Comparison of ENCODE assay signal across 14 mouse cellular contexts in genomic region chr7:73519060-73519796, GRCm38 (mm10). TPM values are rescaled to one million over a fixed set of nuclear protein-coding genes. Genes with fewer than 3 reads are reported as not detected.
DNase-seq lines count a peak whose midpoint lies in the region; ATAC-seq and TF ChIP-seq lines count a peak whose summit lies in the region.
"Had no signal": no experiment of that assay in that cellular context is flagged by ENCODE, and none has a peak within 500 bp of the region (broad histone marks: within the 10 kb centered on the region; RNA-seq: fewer than 3 reads in every experiment).

No protein-coding gene starts in this region.

- no peak for TF ChIP-seq CTCF in layer of hippocampus, adult 2 months (conservative IDR thresholded peaks at IDR 0.05)
- TF ChIP-seq CTCF in ES-Bruce4 (IDR thresholded peaks at IDR 0.05; ENCODE audit: low read depth, low read length), result no peak
- no peak for TF ChIP-seq CTCF in hindbrain, postnatal 0 days (IDR thresholded peaks at IDR 0.05; ENCODE audit: low read depth)

- H3K4me3 ChIP-seq in embryonic facial prominence, embryonic 12.5 days, result no peak overlapping the region
- H3K4me3 ChIP-seq in embryonic facial prominence, embryonic 10.5 days, result no peak overlapping the region
- no peak overlapping the region for H3K4me3 ChIP-seq in layer of hippocampus, adult 2 months
- H3K4me3 ChIP-seq in ES-Bruce4 (ENCODE audit: low read depth, low read length), result peak overlapping the region; percentile 82
- no peak overlapping the region for H3K4me3 ChIP-seq in liver, embryonic 16.5 days (ENCODE audit: low read depth, low read length)
- H3K4me3 ChIP-seq in hindbrain, postnatal 0 days (ENCODE audit: low read length), result no peak overlapping the region
- H3K4me3 ChIP-seq: heart, embryonic 15.5 days; midbrain, embryonic 13.5 days had no signal

- 0 out of 2 replicates have a peak overlapping the region, but pooled peaks have one; percentile 3 for H3K9ac ChIP-seq in embryonic facial prominence, embryonic 12.5 days
- H3K9ac ChIP-seq in ES-Bruce4 (ENCODE audit: low read depth, poor library complexity, severe bottlenecking), result peak overlapping the region; percentile 44
- no peak overlapping the region for H3K9ac ChIP-seq in liver, embryonic 16.5 days (ENCODE audit: low read depth, low read length)
- no peak overlapping the region for H3K9ac ChIP-seq in hindbrain, postnatal 0 days (replicated peaks; ENCODE audit: low read length)
- H3K9ac ChIP-seq: heart, embryonic 15.5 days; lung, embryonic 14.5 days; midbrain, embryonic 13.5 days had no signal

- H3K27me3 ChIP-seq in embryonic facial prominence, embryonic 12.5 days, result no peaks in the 10 kb centered on the region
- H3K27me3 ChIP-seq in embryonic facial prominence, embryonic 10.5 days (replicated peaks; ENCODE audit: low read depth, poor library complexity, severe bottlenecking), result no peaks in the 10 kb centered on the region
- H3K27me3 ChIP-seq in ES-Bruce4 (ENCODE audit: control insufficient read depth, insufficient read depth, low read length, poor library complexity, severe bottlenecking), result no peaks in the 10 kb centered on the region
- H3K27me3 ChIP-seq in liver, embryonic 16.5 days (ENCODE audit: control insufficient read depth, insufficient read depth, low read depth, low read length), result no peaks in the 10 kb centered on the region
- no peaks in the 10 kb centered on the region for H3K27me3 ChIP-seq in hindbrain, postnatal 0 days (ENCODE audit: insufficient read depth, low read length)
- H3K27me3 ChIP-seq: heart, embryonic 15.5 days; midbrain, embryonic 13.5 days had no signal

- H3K4me2 ChIP-seq in embryonic facial prominence, embryonic 12.5 days (replicated peaks), result no peak overlapping the region
- no peak overlapping the region for H3K4me2 ChIP-seq in liver, embryonic 16.5 days (ENCODE audit: low read depth, low read length)
- no peak overlapping the region for H3K4me2 ChIP-seq in hindbrain, postnatal 0 days (ENCODE audit: low read depth, low read length)
- H3K4me2 ChIP-seq: heart, embryonic 15.5 days; lung, embryonic 14.5 days; midbrain, embryonic 13.5 days had no signal

- 0 out of 2 replicates have a peak overlapping the region, but pooled peaks have one; percentile 11 for H3K27ac ChIP-seq in embryonic facial prominence, embryonic 12.5 days
- H3K27ac ChIP-seq in embryonic facial prominence, embryonic 10.5 days (replicated peaks), result no peak overlapping the region
- peak overlapping the region; percentile 0; the same call in 1 of the 2 replicates for H3K27ac ChIP-seq in layer of hippocampus, adult 2 months
- H3K27ac ChIP-seq in ES-Bruce4 (ENCODE audit: insufficient read depth, low read length), result peak overlapping the region; percentile 63
- peak overlapping the region; percentile 35; the same call in 1 of the 2 replicates for H3K27ac ChIP-seq in liver, embryonic 16.5 days (ENCODE audit: low read length)
- H3K27ac ChIP-seq in hindbrain, postnatal 0 days, result no peak overlapping the region
- H3K27ac ChIP-seq: heart, embryonic 15.5 days had no signal

- no peak for ATAC-seq in embryonic facial prominence, embryonic 12.5 days (ENCODE audit: insufficient number of reproducible peaks, insufficient read depth, low FRiP score, low TSS enrichment)
- no peak for ATAC-seq in liver, embryonic 16.5 days (ENCODE audit: low read depth)
- no peak for ATAC-seq in hindbrain, postnatal 0 days
- ATAC-seq: hindbrain, embryonic 16.5 days; midbrain, embryonic 13.5 days had no signal

- no peak for TF ChIP-seq EP300 in ES-Bruce4 (IDR thresholded peaks at IDR 0.05; ENCODE audit: insufficient read depth, low read depth, low read length)

- DNase-seq in embryonic facial prominence, embryonic 10.5 days (ENCODE audit: low spot score), result no peak
- DNase-seq in layer of hippocampus, adult 2 months (ENCODE audit: low spot score in 2 of 2), result no peak
- no peak for DNase-seq in layer of hippocampus, postnatal 10 days (ENCODE audit: low spot score in 2 of 2)
- DNase-seq in retina, postnatal 1 day, result no peak
- no peak for DNase-seq in hindbrain, postnatal 0 days (ENCODE audit: low spot score)
- DNase-seq: adrenal gland, adult 8-10 months; B cell, adult 2 months; lung, embryonic 14.5 days had no signal

- no peak for TF ChIP-seq POLR2A in ES-Bruce4 (IDR thresholded peaks at IDR 0.05; ENCODE audit: insufficient read depth, low read length)

- H3K36me3 ChIP-seq in embryonic facial prominence, embryonic 12.5 days, result peaks cover 60% of the 10 kb centered on the region
- H3K36me3 ChIP-seq in embryonic facial prominence, embryonic 10.5 days (replicated peaks), result peaks cover 92% of the 10 kb centered on the region
- peaks cover 21% of the 10 kb centered on the region for H3K36me3 ChIP-seq in ES-Bruce4 (ENCODE audit: control insufficient read depth, insufficient read depth, low read length, poor library complexity, severe bottlenecking)
- peaks cover 67% of the 10 kb centered on the region for H3K36me3 ChIP-seq in liver, embryonic 16.5 days (ENCODE audit: control insufficient read depth, insufficient read depth)
- peaks cover 13% of the 10 kb centered on the region; the same call in 1 of the 2 replicates for H3K36me3 ChIP-seq in hindbrain, postnatal 0 days (ENCODE audit: insufficient read depth, low read length)

- H3K9me3 ChIP-seq in embryonic facial prominence, embryonic 12.5 days, result no peaks in the 10 kb centered on the region
- no peaks in the 10 kb centered on the region for H3K9me3 ChIP-seq in embryonic facial prominence, embryonic 10.5 days
- H3K9me3 ChIP-seq in ES-Bruce4 (replicated peaks; ENCODE audit: control insufficient read depth, insufficient read depth, low read length, poor library complexity, severe bottlenecking), result no peaks in the 10 kb centered on the region
- H3K9me3 ChIP-seq in liver, embryonic 16.5 days (replicated peaks; ENCODE audit: control insufficient read depth, low read length), result no peaks in the 10 kb centered on the region
- no peaks in the 10 kb centered on the region for H3K9me3 ChIP-seq in hindbrain, postnatal 0 days (ENCODE audit: low read length)
- H3K9me3 ChIP-seq: heart, embryonic 15.5 days; midbrain, embryonic 13.5 days had no signal

- 0 out of 2 replicates have a peak, but pooled peaks cover 4% of the 10 kb centered on the region for H3K4me1 ChIP-seq in embryonic facial prominence, embryonic 12.5 days
- 0 out of 2 replicates have a peak, but pooled peaks cover 4% of the 10 kb centered on the region for H3K4me1 ChIP-seq in embryonic facial prominence, embryonic 10.5 days
- peaks cover 2% of the 10 kb centered on the region for H3K4me1 ChIP-seq in ES-Bruce4 (ENCODE audit: control insufficient read depth, insufficient read depth, low read length)
- peaks cover 36% of the 10 kb centered on the region for H3K4me1 ChIP-seq in liver, embryonic 16.5 days (ENCODE audit: control insufficient read depth, low read depth, low read length)
- no peaks in the 10 kb centered on the region for H3K4me1 ChIP-seq in hindbrain, postnatal 0 days (ENCODE audit: insufficient read depth, low read length)

- WGBS in embryonic facial prominence, embryonic 12.5 days, result 90% methylated on average over 16 of the region's 16 CpGs
- WGBS in embryonic facial prominence, embryonic 10.5 days, result 93% methylated on average over 16 of the region's 16 CpGs
- WGBS in liver, embryonic 16.5 days (ENCODE audit: insufficient replicate concordance), result 87% methylated on average over 16 of the region's 16 CpGs
- 84% methylated on average over 16 of the region's 16 CpGs for WGBS in hindbrain, postnatal 0 days

RNA-seq across cellular contexts. Expression of gene Chd2, which starts 22.4 kb away (rescaled TPM):
- polyA plus RNA-seq in embryonic facial prominence, embryonic 12.5 days (2016; fragmentation: Nextera tagmentation; extraction: Ambion mirVana), result 57.9 and 65.0 TPM in 2 replicates
- 49.2 and 54.8 TPM in 2 replicates for polyA plus RNA-seq in embryonic facial prominence, embryonic 10.5 days (2016; fragmentation: Nextera tagmentation; extraction: Ambion mirVana)
- 10 to 100 TPM; 57.1 to 58.3 TPM for total RNA-seq in layer of hippocampus, adult 2 months (2021)
- 10 to 100 TPM; 47.7 to 50.3 TPM for total RNA-seq in layer of hippocampus, postnatal 10 days (2021)
- polyA plus RNA-seq in ES-Bruce4 (2011; ENCODE audit: insufficient read depth, insufficient read length, low read depth, missing spikeins), result 103 and 104 TPM in 2 replicates
- 24.7 and 26.1 TPM in 2 replicates for polyA plus RNA-seq in liver, embryonic 16.5 days (2015; fragmentation: Nextera tagmentation; extraction: Ambion mirVana)
- total RNA-seq in hindbrain, postnatal 0 days (2014; rRNA removed), result 33.4 and 35.2 TPM in 2 replicates
- 36.1 and 40.7 TPM in 2 replicates for polyA plus RNA-seq in hindbrain, postnatal 0 days (2015; fragmentation: Nextera tagmentation; extraction: Ambion mirVana)

Comparison
In these comparisons a context has a peak if more than half of its experiments do, and no peak if none do; other contexts are left out.
1. H3K27ac ChIP-seq: peak in embryonic facial prominence, embryonic 12.5 days (single experiment), layer of hippocampus, adult 2 months (single experiment), ES-Bruce4 (single experiment) and liver, embryonic 16.5 days (single experiment); none in embryonic facial prominence, embryonic 10.5 days (single experiment) and hindbrain, postnatal 0 days (single experiment).
2. H3K9ac ChIP-seq: peak in embryonic facial prominence, embryonic 12.5 days (single experiment) and ES-Bruce4 (single experiment); none in liver, embryonic 16.5 days (single experiment) and hindbrain, postnatal 0 days (single experiment).